Mouse (Mus musculus) hindbrain, embryonic 11.5 days (tissue): ENCODE data around the gene Nfe2l3. TPM values are rescaled to one million over a fixed set of nuclear protein-coding genes. Genes with fewer than 3 reads are reported as not detected.

Source experiments
- ATAC-seq: fragments of 200-750 bp; cut with Nextera tagmentation; 2 replicates; pipeline ENCODE4 v1.8.0; 2017; ENCODE audit warnings: mild to moderate bottlenecking, moderate TSS enrichment, moderate library complexity; ENCODE audit not compliant: low FRiP score
- DNase-seq: peaks from one replicate; pipeline ENCODE4 v3.0.0-alpha.2; 2015; ENCODE audit warnings: low spot score
- H3K27ac ChIP-seq: fragments of 300-500 bp; sonication (generic); 2 replicates; pipeline ENCODE4 v1.5.1; 2014; ENCODE audit warnings: mild to moderate bottlenecking, low read depth, low read length
- H3K27me3 ChIP-seq: fragments of 300-500 bp; sonication (generic); 2 replicates; pipeline ENCODE4 v1.6.1; 2014; ENCODE audit warnings: mild to moderate bottlenecking, low read length, moderate library complexity, mixed read lengths; ENCODE audit not compliant: control insufficient read depth, insufficient read depth
- H3K36me3 ChIP-seq: fragments of 300-500 bp; sonication (generic); 2 replicates; pipeline ENCODE4 v1.6.1; 2014; ENCODE audit warnings: mild to moderate bottlenecking, low read length, moderate library complexity, mixed read lengths; ENCODE audit not compliant: control insufficient read depth, insufficient read depth
- H3K4me1 ChIP-seq: fragments of 300-500 bp; sonication (generic); replicated peaks from 2 replicates; pipeline ENCODE4 v1.6.1; 2014; ENCODE audit warnings: low read length, mixed read lengths; ENCODE audit not compliant: control insufficient read depth, insufficient read depth
- H3K4me2 ChIP-seq: fragments of 300-500 bp; sonication (generic); replicated peaks from 2 replicates; pipeline ENCODE4 v1.6.1; 2014; ENCODE audit warnings: mild to moderate bottlenecking, low read depth, low read length
- H3K4me3 ChIP-seq: fragments of 300-500 bp; sonication (generic); 2 replicates; pipeline ENCODE4 v1.5.1; 2014; ENCODE audit warnings: low read depth, low read length
- H3K9ac ChIP-seq: fragments of 300-500 bp; sonication (generic); 2 replicates; pipeline ENCODE4 v1.6.1; 2014; ENCODE audit warnings: low read depth, low read length
- H3K9me3 ChIP-seq: fragments of 300-500 bp; sonication (generic); 2 replicates; pipeline ENCODE4 v1.6.1; 2016; ENCODE audit warnings: low read length; ENCODE audit not compliant: control insufficient read depth
- WGBS: fragments of 180-500 bp; shearing (Covaris S2); extraction: QIAGEN DNeasy Blood & Tissue Kit; methylation state at CpG from one replicate; pipeline ENCODE4 v1.1.7; 2014; 5-methylcytosine and 5-hydroxymethylcytosine counted together
- polyA plus RNA-seq: library from polyadenylated mRNA; unstranded; fragments of >200 nt; fragmentation: Nextera tagmentation; extraction: Ambion mirVana; gene quantifications from 2 replicates; pipeline ENCODE4 v1.2.1, GENCODE M21; 2014

The Nfe2l3 gene
- polyA plus RNA-seq, 1 experiment from 2014 or later: 2.7 TPM

DNA sequence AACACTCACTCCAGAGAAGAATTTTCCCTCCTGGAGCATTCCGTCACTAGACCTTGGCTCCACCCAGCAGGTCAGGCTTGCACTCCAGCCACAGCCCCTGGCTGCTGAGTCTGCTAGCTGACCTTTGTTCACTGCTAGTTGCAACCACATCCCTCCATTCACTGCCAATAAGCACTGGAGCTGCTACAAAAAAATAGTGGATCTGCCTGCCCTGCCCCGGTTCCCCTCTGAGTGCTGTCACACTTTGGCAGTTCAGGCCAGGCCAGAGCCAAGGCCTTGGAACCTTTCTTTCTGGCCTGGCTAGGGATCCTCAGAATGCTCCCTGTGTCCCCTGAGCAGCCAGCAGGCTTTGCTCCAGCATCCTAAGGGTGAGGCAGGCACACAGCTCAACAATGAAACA lies 57.3 kb downstream of the Nfe2l3 start:
- no peak for ATAC-seq
- H3K9me3 ChIP-seq: no peaks in the 10 kb centered on the region
- 58% methylated on average over 2 of the region's 2 CpGs for WGBS
- no peaks in the 10 kb centered on the region for H3K36me3 ChIP-seq
- H3K27ac ChIP-seq: no peak overlapping the region
- no peaks in the 10 kb centered on the region for H3K27me3 ChIP-seq
- H3K4me1 ChIP-seq: no peaks in the 10 kb centered on the region
- H3K4me3 ChIP-seq: no peak overlapping the region
- no peak overlapping the region for H3K9ac ChIP-seq
- no peak for DNase-seq
- no peak overlapping the region for H3K4me2 ChIP-seq

DNA sequence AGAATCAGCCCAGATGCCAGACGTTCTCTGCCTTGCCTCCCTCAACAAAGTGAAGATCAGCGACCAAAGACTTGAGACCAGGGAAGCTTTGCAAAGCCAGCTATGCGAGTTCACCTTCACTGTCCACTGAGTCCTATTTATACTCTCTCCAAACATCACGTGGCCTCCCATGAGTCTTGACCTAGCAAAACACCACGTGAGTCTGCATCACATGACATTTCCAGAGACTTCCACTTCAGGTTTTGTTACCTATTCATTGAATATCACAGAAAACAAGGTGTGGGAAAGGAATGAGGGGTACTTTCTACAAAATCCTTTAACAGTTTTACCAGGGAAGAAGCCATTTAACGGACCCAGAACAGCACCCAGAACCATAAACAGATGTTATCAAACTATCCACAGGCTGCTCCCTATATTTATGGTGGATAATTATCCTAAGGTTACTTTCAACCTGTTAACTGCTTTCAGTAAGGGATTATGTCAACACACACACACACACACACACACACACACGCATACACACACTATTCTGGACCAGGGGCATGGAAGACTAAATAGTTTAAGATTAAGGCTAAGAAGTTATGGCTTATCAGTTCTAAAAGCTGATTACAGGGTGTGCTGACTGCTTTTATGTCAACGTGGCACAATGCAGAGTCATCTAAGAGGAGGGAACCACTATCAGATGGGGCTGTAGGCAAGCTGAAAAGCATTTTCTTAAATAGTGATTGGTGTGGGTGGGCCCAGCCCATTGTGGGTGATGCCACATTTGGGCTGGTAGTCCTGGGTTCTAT lies 65.0 kb downstream of the Nfe2l3 start:
- 78% methylated on average over 8 of the region's 8 CpGs for WGBS
- Histone ChIP-seq H3K36me3 (no peaks in the 10 kb centered on the region), H3K27me3 (no peaks in the 10 kb centered on the region), H3K9me3 (no peaks in the 10 kb centered on the region), H3K4me1 (no peaks in the 10 kb centered on the region), H3K27ac (no peak overlapping the region), H3K4me2 (no peak overlapping the region), H3K4me3 (no peak overlapping the region), H3K9ac (no peak overlapping the region)
- ATAC-seq (no peak), DNase-seq (no peak)

DNA sequence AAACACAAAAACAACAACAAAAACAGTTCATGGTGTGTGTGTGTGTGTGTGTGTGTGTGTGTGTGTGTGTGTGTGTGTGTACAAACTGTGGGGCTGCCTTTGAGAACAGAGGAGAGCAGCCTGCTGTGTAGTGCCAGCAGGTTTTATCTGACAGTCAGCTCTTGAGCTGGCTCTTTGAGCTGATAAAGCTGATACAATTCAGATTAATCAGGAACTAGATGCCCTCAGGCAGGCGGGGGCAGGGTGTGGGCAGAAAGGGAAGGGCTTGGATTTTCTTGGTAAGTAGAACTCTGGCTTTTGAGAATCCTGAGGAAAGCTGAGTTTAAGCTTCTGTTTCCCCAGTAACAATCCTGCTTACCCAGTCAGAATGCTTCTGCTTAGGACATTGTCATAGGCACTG lies 73.2 kb downstream of the Nfe2l3 start:
- Histone ChIP-seq H3K9me3 (no peaks in the 10 kb centered on the region), H3K4me3 (no peak overlapping the region), H3K27me3 (no peaks in the 10 kb centered on the region), H3K4me1 (no peaks in the 10 kb centered on the region), H3K9ac (no peak overlapping the region), H3K4me2 (no peak overlapping the region), H3K27ac (no peak overlapping the region), H3K36me3 (no peaks in the 10 kb centered on the region)
- WGBS: 74% methylated on average over 1 of the region's 1 CpGs
- no peak for DNase-seq
- ATAC-seq: no peak

DNA sequence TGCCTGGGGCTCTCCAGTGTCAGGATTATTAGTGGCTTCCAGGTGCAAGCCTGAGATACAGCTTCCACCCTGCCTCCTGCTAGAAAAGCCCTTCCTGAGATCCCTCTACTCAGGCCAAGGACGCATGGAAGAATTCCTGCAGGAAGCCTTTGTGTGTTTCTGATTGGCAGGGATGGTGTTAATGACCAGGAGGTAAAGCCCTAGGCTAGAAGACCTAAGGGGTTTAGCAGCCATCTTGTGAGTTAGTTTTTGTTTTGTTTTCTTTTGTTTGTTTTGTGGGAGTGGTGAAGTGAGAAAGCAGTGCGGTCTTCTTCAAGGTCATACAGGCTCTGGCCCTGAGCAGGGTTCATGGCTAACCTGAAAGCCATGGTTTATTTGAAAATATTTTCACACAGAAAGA lies 75.1 kb downstream of the Nfe2l3 start:
- H3K4me2 ChIP-seq: no peak overlapping the region
- no peak overlapping the region for H3K9ac ChIP-seq
- H3K27ac ChIP-seq: no peak overlapping the region
- no peak overlapping the region for H3K4me3 ChIP-seq
- ATAC-seq (no peak), DNase-seq (no peak)
- WGBS: 64% methylated on average over 2 of the region's 2 CpGs
- no peaks in the 10 kb centered on the region for H3K36me3 ChIP-seq
- no peaks in the 10 kb centered on the region for H3K9me3 ChIP-seq
- no peaks in the 10 kb centered on the region for H3K4me1 ChIP-seq
- H3K27me3 ChIP-seq: no peaks in the 10 kb centered on the region

Other genes with a start within 250 kb of the Nfe2l3 start
- gene Hnrnpa2b1, start 37.2 kb downstream of the Nfe2l3 start, polyA plus RNA-seq: 1,561 and 1,692 TPM in 2 replicates
- 660 and 672 TPM in 2 replicates for gene Cbx3, start 37.7 kb downstream of the Nfe2l3 start, polyA plus RNA-seq
- gene Snx10, start 91.2 kb downstream of the Nfe2l3 start, polyA plus RNA-seq: 45.3 and 47.6 TPM in 2 replicates